Mouse (Mus musculus) cerebellum, postnatal 14 days (tissue): Measurements from ENCODE around the gene Tcl1.
"Not testable (repeated sequence)": the region's sequence is repeated elsewhere in the genome, so short reads cannot be mapped to it uniquely, and the experiment has no call there.

Experiments used
- DNase-seq, 2 experiments: peaks; one replicate each; pipeline ENCODE4 v3.0.0; 2021; ENCODE audit warnings: mixed read lengths in 2 of 2

Gene Tcl1

GRCm38 (mm10) chr12:105176044-105176443, 46.5 kb downstream of the Tcl1 start, which contains the start of gene Tcl1b5:
TSS of gene Tcl1b5 (plus strand) at chr12:105176344.
- not testable (repeated sequence) for DNase-seq

DNA sequence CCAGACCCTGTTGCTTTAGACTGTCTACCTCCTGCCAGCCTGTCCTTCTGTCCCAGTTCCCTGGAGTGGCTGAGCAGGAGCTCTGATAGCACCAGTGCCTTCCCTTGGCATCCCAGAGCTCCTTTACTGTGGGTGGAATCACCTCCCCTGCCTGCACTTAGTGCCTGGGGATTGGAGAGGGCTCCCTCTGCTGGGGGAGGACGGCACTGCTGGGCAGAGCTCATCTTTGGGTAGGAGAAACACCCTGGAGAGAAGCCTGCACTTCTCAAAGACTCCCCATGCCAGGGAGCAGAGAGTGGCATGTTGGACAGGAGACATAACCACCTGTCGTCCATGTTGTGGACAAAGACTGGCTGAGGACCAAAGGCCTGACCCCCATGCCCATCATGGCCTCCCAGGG, 48.3 kb downstream of the Tcl1 start:
- DNase-seq, result peak; percentile 73 to 78

- DNase-seq, result no peak
Measured at GRCm38 (mm10) chr12:105173366-105173765, 49.2 kb downstream of the Tcl1 start.
